Mouse (Mus musculus) stomach, postnatal 0 days (tissue): ENCODE data around the gene Tex29.

ENCODE experiments used
- CTCF ChIP-seq: IDR thresholded peaks from 2 replicates; pipeline ENCODE4 v1.5.1; 2016; ENCODE audit warnings: antibody characterized with exemption, low read depth, mild to moderate bottlenecking, moderate library complexity
- EP300 ChIP-seq: optimal IDR thresholded peaks from 2 replicates; pipeline ENCODE3; 2016; ENCODE audit warnings: antibody characterized with exemption

DNA sequence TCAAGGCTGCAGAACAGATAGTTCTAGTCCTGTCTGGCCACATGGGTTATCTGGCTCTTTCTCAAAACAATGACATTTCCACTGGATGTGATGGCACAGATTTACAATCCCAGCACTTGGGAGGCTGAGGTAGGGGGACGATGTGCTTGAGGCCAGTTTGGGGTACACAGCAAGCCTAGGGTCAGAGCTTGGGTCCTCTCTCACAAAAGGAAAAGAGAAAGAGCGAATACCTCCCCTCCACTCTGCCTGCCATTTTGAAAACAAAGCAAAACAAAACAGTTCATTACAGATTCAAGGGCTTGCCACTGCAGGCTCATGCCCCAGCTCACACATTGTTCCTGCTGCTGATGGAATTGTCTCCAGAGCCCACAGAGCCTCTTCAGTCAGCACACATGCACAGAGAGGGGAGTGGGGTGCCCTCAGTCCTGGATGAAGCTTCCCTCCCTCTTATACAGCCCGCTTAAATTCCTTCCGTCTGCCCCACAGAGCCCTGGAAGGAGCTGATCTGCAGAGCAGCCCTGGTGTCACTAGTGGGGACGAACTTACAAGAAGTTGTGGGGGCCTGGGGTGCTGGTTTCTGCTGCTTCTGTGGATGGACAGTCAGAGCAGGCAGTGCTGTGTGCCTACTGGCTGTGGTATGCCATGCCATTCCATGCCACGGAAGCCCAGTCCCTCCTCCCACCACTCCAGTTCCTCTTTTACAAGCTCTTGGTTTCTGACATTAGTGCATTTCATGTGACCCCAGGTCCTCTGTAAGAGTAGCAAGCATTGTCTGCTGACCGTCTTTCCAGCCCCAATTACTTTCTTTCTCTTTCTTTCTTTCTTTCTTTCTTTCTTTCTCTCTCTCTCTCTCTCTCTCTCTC, 49.1 kb downstream of the Tex29 start:
- TF ChIP-seq CTCF, result no peak
- no peak for TF ChIP-seq EP300
